Mouse (Mus musculus): ENCODE measurements around the gene Dusp2. TPM values are rescaled to one million over a fixed set of nuclear protein-coding genes. Genes with fewer than 3 reads are reported as not detected.

The Dusp2 gene
- total and polyA plus RNA-seq, 3 experiments = 0.11 TPM; not detected in 2

- no peak for DNase-seq (ENCODE audit: low spot score)
- peaks cover 17% of the 10 kb centered on the region for H3K4me1 ChIP-seq (ENCODE audit: insufficient read depth, low read depth, low read length)
These were observed 3.0 kb upstream of the Dusp2 start for GRCm38 (mm10) chr2:127332807-127333570.

GRCm38 (mm10) chr2:127333945-127334603 is 1.9 kb upstream of the Dusp2 start:
- Histone ChIP-seq H3K4me1 (ENCODE audit: insufficient read depth, low read depth, low read length) (peaks cover 12% of the 10 kb centered on the region), H3K27me3 (ENCODE audit: insufficient read depth, low read length) (peaks cover 46% of the 10 kb centered on the region), H3K36me3 (replicated peaks) (no peaks in the 10 kb centered on the region), H3K9me3 (replicated peaks) (peaks cover 6% of the 10 kb centered on the region), H3K4me3 (ENCODE audit: low read depth, low read length) (no peak overlapping the region)
- TF ChIP-seq POLR2AphosphoS5 (IDR thresholded peaks at IDR 0.05; ENCODE audit: insufficient replicate concordance, low read depth, low read length) (no peak), TAL1 (conservative IDR thresholded peaks at IDR 0.05; ENCODE audit: low read depth, low read length) (no peak), GATA1 (IDR thresholded peaks at IDR 0.05; ENCODE audit: borderline replicate concordance, low read length) (no peak), CTCF (IDR thresholded peaks at IDR 0.05; ENCODE audit: low read depth, low read length) (no peak), GATA2 (IDR thresholded peaks at IDR 0.05; ENCODE audit: borderline replicate concordance, low read depth, low read length) (no peak)
- no peak for ATAC-seq (ENCODE audit: extremely low read depth, insufficient number of reproducible peaks, low FRiP score, poor library complexity, severe bottlenecking)
- no peak for DNase-seq (ENCODE audit: low spot score)

More at GRCm38 (mm10) chr2:127332807-127333570, 3.0 kb upstream of the Dusp2 start:
- TF ChIP-seq GATA1 (IDR thresholded peaks at IDR 0.05; ENCODE audit: borderline replicate concordance, low read length) (no peak), GATA2 (IDR thresholded peaks at IDR 0.05; ENCODE audit: borderline replicate concordance, low read depth, low read length) (no peak), TAL1 (conservative IDR thresholded peaks at IDR 0.05; ENCODE audit: low read depth, low read length) (no peak), POLR2AphosphoS5 (IDR thresholded peaks at IDR 0.05; ENCODE audit: insufficient replicate concordance, low read depth, low read length) (no peak), CTCF (IDR thresholded peaks at IDR 0.05; ENCODE audit: low read depth, low read length) (no peak)
- no peak for ATAC-seq (ENCODE audit: extremely low read depth, insufficient number of reproducible peaks, low FRiP score, poor library complexity, severe bottlenecking)
- Histone ChIP-seq H3K4me3 (ENCODE audit: low read depth, low read length) (no peak overlapping the region), H3K9me3 (replicated peaks) (peaks cover 6% of the 10 kb centered on the region), H3K27me3 (ENCODE audit: insufficient read depth, low read length) (peaks cover 55% of the 10 kb centered on the region), H3K36me3 (replicated peaks) (no peaks in the 10 kb centered on the region)

- Histone ChIP-seq H3K27me3 (ENCODE audit: insufficient read depth, low read length) (peaks cover 42% of the 10 kb centered on the region), H3K4me1 (ENCODE audit: insufficient read depth, low read depth, low read length) (peaks cover 12% of the 10 kb centered on the region), H3K9me3 (replicated peaks) (peaks cover 6% of the 10 kb centered on the region), H3K4me3 (ENCODE audit: low read depth, low read length) (no peak overlapping the region), H3K36me3 (replicated peaks) (no peaks in the 10 kb centered on the region)
- ATAC-seq (ENCODE audit: extremely low read depth, insufficient number of reproducible peaks, low FRiP score, poor library complexity, severe bottlenecking) = no peak
- DNase-seq (ENCODE audit: low spot score) = no peak
- TF ChIP-seq POLR2AphosphoS5 (IDR thresholded peaks at IDR 0.05; ENCODE audit: insufficient replicate concordance, low read depth, low read length) (no peak), GATA2 (IDR thresholded peaks at IDR 0.05; ENCODE audit: borderline replicate concordance, low read depth, low read length) (no peak), GATA1 (IDR thresholded peaks at IDR 0.05; ENCODE audit: borderline replicate concordance, low read length) (no peak), CTCF (IDR thresholded peaks at IDR 0.05; ENCODE audit: low read depth, low read length) (no peak), TAL1 (conservative IDR thresholded peaks at IDR 0.05; ENCODE audit: low read depth, low read length) (no peak)
These were observed 849 bp upstream of the Dusp2 start for GRCm38 (mm10) chr2:127335078-127335541.

- no peak overlapping the region for H3K4me3 ChIP-seq (ENCODE audit: low read depth, low read length)
- H3K27me3 ChIP-seq (ENCODE audit: insufficient read depth, low read length) = peaks cover 44% of the 10 kb centered on the region
- no peak for TF ChIP-seq TAL1 (conservative IDR thresholded peaks at IDR 0.05; ENCODE audit: low read depth, low read length)
- no peak for TF ChIP-seq GATA2 (IDR thresholded peaks at IDR 0.05; ENCODE audit: borderline replicate concordance, low read depth, low read length)
- TF ChIP-seq POLR2AphosphoS5 (IDR thresholded peaks at IDR 0.05; ENCODE audit: insufficient replicate concordance, low read depth, low read length) = no peak
- no peak for TF ChIP-seq CTCF (IDR thresholded peaks at IDR 0.05; ENCODE audit: low read depth, low read length)
- no peak for TF ChIP-seq GATA1 (IDR thresholded peaks at IDR 0.05; ENCODE audit: borderline replicate concordance, low read length)
- ATAC-seq (ENCODE audit: extremely low read depth, insufficient number of reproducible peaks, low FRiP score, poor library complexity, severe bottlenecking) (no peak), DNase-seq (ENCODE audit: low spot score) (no peak)
- H3K36me3 ChIP-seq (replicated peaks) = no peaks in the 10 kb centered on the region
- H3K4me1 ChIP-seq (ENCODE audit: insufficient read depth, low read depth, low read length) = peaks cover 12% of the 10 kb centered on the region
- H3K9me3 ChIP-seq (replicated peaks) = peaks cover 6% of the 10 kb centered on the region
These were observed 506 bp downstream of the Dusp2 start for GRCm38 (mm10) chr2:127336497-127336832.

- H3K36me3 ChIP-seq (replicated peaks) = no peaks in the 10 kb centered on the region
These were observed 926 bp downstream of the Dusp2 start for GRCm38 (mm10) chr2:127336885-127337284.

GRCm38 (mm10) chr2:127337531-127337930 is 1.6 kb downstream of the Dusp2 start:
- no peaks in the 10 kb centered on the region for H3K36me3 ChIP-seq (replicated peaks)
- ATAC-seq (ENCODE audit: extremely low read depth, insufficient number of reproducible peaks, low FRiP score, poor library complexity, severe bottlenecking) (no peak), DNase-seq (ENCODE audit: low spot score) (no peak)
- peaks cover 12% of the 10 kb centered on the region for H3K4me1 ChIP-seq (ENCODE audit: insufficient read depth, low read depth, low read length)
- H3K9me3 ChIP-seq (replicated peaks) = peaks cover 6% of the 10 kb centered on the region
- peaks cover 43% of the 10 kb centered on the region for H3K27me3 ChIP-seq (ENCODE audit: insufficient read depth, low read length)
- TF ChIP-seq TAL1 (conservative IDR thresholded peaks at IDR 0.05; ENCODE audit: low read depth, low read length) (no peak), GATA1 (IDR thresholded peaks at IDR 0.05; ENCODE audit: borderline replicate concordance, low read length) (no peak), POLR2AphosphoS5 (IDR thresholded peaks at IDR 0.05; ENCODE audit: insufficient replicate concordance, low read depth, low read length) (no peak), GATA2 (IDR thresholded peaks at IDR 0.05; ENCODE audit: borderline replicate concordance, low read depth, low read length) (no peak), CTCF (IDR thresholded peaks at IDR 0.05; ENCODE audit: low read depth, low read length) (no peak)
- H3K4me3 ChIP-seq (ENCODE audit: low read depth, low read length) = no peak overlapping the region

More at GRCm38 (mm10) chr2:127336885-127337284, 926 bp downstream of the Dusp2 start:
- Histone ChIP-seq H3K27me3 (ENCODE audit: insufficient read depth, low read length) (peaks cover 43% of the 10 kb centered on the region), H3K4me1 (ENCODE audit: insufficient read depth, low read depth, low read length) (peaks cover 12% of the 10 kb centered on the region), H3K4me3 (ENCODE audit: low read depth, low read length) (no peak overlapping the region), H3K9me3 (replicated peaks) (peaks cover 6% of the 10 kb centered on the region)
- TF ChIP-seq GATA2 (IDR thresholded peaks at IDR 0.05; ENCODE audit: borderline replicate concordance, low read depth, low read length) = no peak
- TF ChIP-seq POLR2AphosphoS5 (IDR thresholded peaks at IDR 0.05; ENCODE audit: insufficient replicate concordance, low read depth, low read length) = no peak
- no peak for TF ChIP-seq GATA1 (IDR thresholded peaks at IDR 0.05; ENCODE audit: borderline replicate concordance, low read length)
- no peak for TF ChIP-seq CTCF (IDR thresholded peaks at IDR 0.05; ENCODE audit: low read depth, low read length)
- no peak for TF ChIP-seq TAL1 (conservative IDR thresholded peaks at IDR 0.05; ENCODE audit: low read depth, low read length)
- no peak for ATAC-seq (ENCODE audit: extremely low read depth, insufficient number of reproducible peaks, low FRiP score, poor library complexity, severe bottlenecking)
- no peak for DNase-seq (ENCODE audit: low spot score)
